Mouse (Mus musculus) embryonic facial prominence, embryonic 13.5 days (tissue): ENCODE measurements around the gene Spef1. TPM values are rescaled to one million over a fixed set of nuclear protein-coding genes. Genes with fewer than 3 reads are reported as not detected.

Source experiments
- ATAC-seq: fragments of 200-750 bp; cut with Nextera tagmentation; 2 replicates; pipeline ENCODE4 v1.8.0; 2017; ENCODE audit warnings: low read depth; ENCODE audit not compliant: insufficient number of reproducible peaks, insufficient read depth, low FRiP score, low TSS enrichment
- H3K27ac ChIP-seq: fragments of 300-500 bp; sonication (generic); 2 replicates; pipeline ENCODE4 v1.5.1; 2015; ENCODE audit warnings: moderate library complexity, mild to moderate bottlenecking, inconsistent platforms
- H3K27me3 ChIP-seq: fragments of 300-500 bp; sonication (generic); 2 replicates; pipeline ENCODE4 v1.6.1; 2015; ENCODE audit warnings: mild to moderate bottlenecking, inconsistent platforms
- H3K36me3 ChIP-seq: fragments of 300-500 bp; sonication (generic); 2 replicates; pipeline ENCODE4 v1.6.1; 2015; ENCODE audit warnings: mild to moderate bottlenecking, inconsistent platforms
- H3K4me1 ChIP-seq: fragments of 300-500 bp; sonication (generic); 2 replicates; pipeline ENCODE4 v1.6.1; 2015; ENCODE audit warnings: inconsistent platforms
- H3K4me2 ChIP-seq: fragments of 300-500 bp; sonication (generic); 2 replicates; pipeline ENCODE4 v1.6.1; 2015; ENCODE audit warnings: moderate library complexity, mild to moderate bottlenecking, inconsistent platforms
- H3K4me3 ChIP-seq: fragments of 300-500 bp; sonication (generic); 2 replicates; pipeline ENCODE4 v1.5.1; 2015; ENCODE audit warnings: mild to moderate bottlenecking, inconsistent platforms
- H3K9ac ChIP-seq: fragments of 300-500 bp; sonication (generic); 2 replicates; pipeline ENCODE4 v1.6.1; 2015; ENCODE audit warnings: mild to moderate bottlenecking, inconsistent platforms
- H3K9me3 ChIP-seq: fragments of 300-500 bp; sonication (generic); 2 replicates; pipeline ENCODE4 v1.6.1; 2016; ENCODE audit warnings: inconsistent platforms
- WGBS: fragments of 180-500 bp; shearing (Covaris S2); methylation state at CpG from one replicate; pipeline ENCODE4 v1.1.7; 2015; ENCODE audit warnings: mixed read lengths; 5-methylcytosine and 5-hydroxymethylcytosine counted together
- polyA plus RNA-seq: library from polyadenylated mRNA; unstranded; fragments of >200 nt; fragmentation: Nextera tagmentation; extraction: Ambion mirVana; gene quantifications from 2 replicates; pipeline ENCODE4 v1.2.1, GENCODE M21; 2015

The Spef1 gene
- polyA plus RNA-seq, 1 experiment from 2014 or later = 4.4 TPM

DNA sequence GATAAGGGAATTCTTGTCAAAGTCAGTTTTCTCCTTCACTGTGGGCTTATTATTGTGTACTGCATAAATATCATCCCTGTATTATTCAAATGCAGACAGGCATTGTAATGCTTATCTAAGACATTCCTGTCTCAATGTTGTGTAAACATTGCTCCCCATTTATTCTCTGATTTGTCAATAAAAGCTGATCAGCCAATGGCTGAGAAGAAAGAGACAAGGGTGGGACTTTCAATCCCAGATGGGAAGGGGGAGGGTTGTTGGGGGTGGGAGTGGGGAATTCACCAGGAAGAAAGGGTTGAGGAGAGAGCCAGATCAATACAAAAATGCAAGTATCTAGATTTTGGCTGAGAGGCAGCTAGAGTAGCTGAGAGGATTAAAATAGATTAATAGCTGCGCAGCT, 18.2 kb downstream of the Spef1 start:
- Histone ChIP-seq H3K36me3 (no peaks in the 10 kb centered on the region), H3K4me3 (no peak overlapping the region), H3K27me3 (peaks cover 38% of the 10 kb centered on the region), H3K9me3 (no peaks in the 10 kb centered on the region), H3K9ac (no peak overlapping the region), H3K4me1 (peaks cover 37% of the 10 kb centered on the region), H3K4me2 (no peak overlapping the region), H3K27ac (no peak overlapping the region)
- ATAC-seq = no peak
- 75% methylated on average over 1 of the region's 1 CpGs for WGBS

DNA sequence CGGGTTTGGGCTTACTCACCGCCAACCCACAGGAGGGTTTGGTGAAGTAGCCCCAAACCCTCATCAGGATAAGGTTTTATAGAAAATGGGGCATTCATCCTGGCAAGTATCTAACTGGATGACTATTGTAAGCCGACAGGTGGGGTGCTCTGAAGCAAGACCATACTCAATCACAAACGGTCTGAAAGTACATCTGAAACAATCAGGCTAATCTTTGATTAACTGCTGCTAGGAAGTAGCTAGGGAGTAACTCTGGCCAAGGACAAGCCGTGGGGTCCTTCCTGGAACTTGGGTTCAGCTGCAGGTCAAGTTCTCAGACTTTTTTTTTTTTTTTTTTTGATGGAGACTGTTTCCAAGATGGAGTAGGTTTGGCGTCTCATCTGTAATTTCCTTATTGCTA, 19.1 kb downstream of the Spef1 start:
- Histone ChIP-seq H3K27me3 (peaks cover 28% of the 10 kb centered on the region), H3K36me3 (no peaks in the 10 kb centered on the region), H3K4me1 (peaks cover 38% of the 10 kb centered on the region), H3K9ac (no peak overlapping the region), H3K27ac (no peak overlapping the region), H3K4me2 (no peak overlapping the region), H3K9me3 (no peaks in the 10 kb centered on the region), H3K4me3 (no peak overlapping the region)
- WGBS = 80% methylated on average over 6 of the region's 6 CpGs
- no peak for ATAC-seq

DNA sequence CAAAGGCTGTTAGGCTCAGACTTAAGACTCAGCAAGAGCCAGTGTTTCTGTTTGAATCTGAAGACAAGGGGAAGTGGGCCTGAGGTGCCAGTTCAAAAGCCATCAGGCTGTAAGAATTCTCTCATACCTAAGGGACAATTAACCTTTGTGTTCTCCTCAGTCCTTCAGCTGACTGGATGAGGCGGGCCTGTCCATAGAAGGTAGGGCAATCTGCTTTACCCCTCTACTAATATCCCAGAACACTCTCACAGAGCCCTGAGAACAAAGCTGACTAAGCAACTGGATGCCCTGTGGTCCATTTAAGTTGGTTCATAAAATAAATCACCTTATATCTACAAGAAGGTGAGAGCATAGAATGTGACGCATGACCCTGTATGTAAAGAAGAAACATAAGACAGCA, 20.9 kb downstream of the Spef1 start:
- H3K4me3 ChIP-seq = no peak overlapping the region
- no peak overlapping the region for H3K4me2 ChIP-seq
- no peaks in the 10 kb centered on the region for H3K36me3 ChIP-seq
- peaks cover 10% of the 10 kb centered on the region for H3K27me3 ChIP-seq
- WGBS = 76% methylated on average over 2 of the region's 2 CpGs
- H3K27ac ChIP-seq = no peak overlapping the region
- ATAC-seq = no peak
- H3K9me3 ChIP-seq = no peaks in the 10 kb centered on the region
- no peak overlapping the region for H3K9ac ChIP-seq
- H3K4me1 ChIP-seq = peaks cover 29% of the 10 kb centered on the region

DNA sequence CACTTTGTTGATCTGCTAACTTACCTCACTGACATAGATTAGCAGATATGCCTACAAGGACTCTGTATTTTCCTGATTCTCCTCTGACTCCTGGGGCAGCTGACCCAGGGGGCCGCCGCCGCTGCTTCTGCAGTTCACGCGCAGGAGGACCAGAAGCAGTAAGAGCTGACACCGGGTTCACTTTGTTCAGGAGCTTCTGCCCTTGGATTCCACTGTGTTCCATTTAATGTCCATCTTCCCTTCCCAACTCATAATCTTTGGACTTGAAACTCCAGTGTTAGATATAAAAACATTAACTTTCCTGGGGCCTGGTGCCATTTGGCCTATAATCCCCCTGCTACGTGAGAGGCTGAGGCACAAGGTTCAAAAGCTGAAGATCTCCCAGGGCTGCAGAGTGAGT, 23.2 kb downstream of the Spef1 start:
- Histone ChIP-seq H3K27me3 (no peaks in the 10 kb centered on the region), H3K27ac (peak overlapping the region; percentile 48), H3K4me3 (no peak overlapping the region), H3K4me1 (peaks cover 19% of the 10 kb centered on the region), H3K4me2 (no peak overlapping the region), H3K9ac (no peak overlapping the region), H3K9me3 (no peaks in the 10 kb centered on the region), H3K36me3 (no peaks in the 10 kb centered on the region)
- no peak for ATAC-seq
- 56% methylated on average over 7 of the region's 7 CpGs for WGBS

DNA sequence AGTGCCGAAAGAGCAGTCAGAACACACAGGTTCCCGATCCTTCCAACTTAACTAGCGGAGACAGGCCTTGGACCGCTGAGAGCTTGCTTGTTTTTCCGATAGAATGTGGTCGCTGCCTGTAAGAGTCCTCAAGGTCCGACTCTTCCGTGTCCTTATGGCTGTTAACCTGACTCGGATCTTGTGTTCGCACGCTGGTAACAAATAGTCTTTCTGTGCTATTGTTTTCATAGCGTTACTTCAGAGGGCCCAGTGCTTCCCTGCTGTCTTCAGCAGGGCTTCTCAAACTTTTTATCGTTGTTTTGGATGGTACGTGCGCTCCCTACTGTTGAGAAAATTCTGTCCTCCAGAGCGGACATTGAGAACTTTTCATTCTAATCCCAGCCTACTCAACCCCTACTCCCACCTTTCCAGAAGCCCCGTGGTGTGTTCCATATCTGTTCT, 26.4 kb downstream of the Spef1 start:
- H3K27me3 ChIP-seq = no peaks in the 10 kb centered on the region
- H3K9me3 ChIP-seq = no peaks in the 10 kb centered on the region
- peak overlapping the region; percentile 93 for H3K27ac ChIP-seq
- ATAC-seq = no peak
- H3K36me3 ChIP-seq = no peaks in the 10 kb centered on the region
- peaks cover 36% of the 10 kb centered on the region for H3K4me1 ChIP-seq
- peak overlapping the region; percentile 76 for H3K4me3 ChIP-seq
- under 1% methylated on average over 17 of the region's 17 CpGs for WGBS
- H3K9ac ChIP-seq = peak overlapping the region; percentile 74
- peak overlapping the region; percentile 88 for H3K4me2 ChIP-seq

DNA sequence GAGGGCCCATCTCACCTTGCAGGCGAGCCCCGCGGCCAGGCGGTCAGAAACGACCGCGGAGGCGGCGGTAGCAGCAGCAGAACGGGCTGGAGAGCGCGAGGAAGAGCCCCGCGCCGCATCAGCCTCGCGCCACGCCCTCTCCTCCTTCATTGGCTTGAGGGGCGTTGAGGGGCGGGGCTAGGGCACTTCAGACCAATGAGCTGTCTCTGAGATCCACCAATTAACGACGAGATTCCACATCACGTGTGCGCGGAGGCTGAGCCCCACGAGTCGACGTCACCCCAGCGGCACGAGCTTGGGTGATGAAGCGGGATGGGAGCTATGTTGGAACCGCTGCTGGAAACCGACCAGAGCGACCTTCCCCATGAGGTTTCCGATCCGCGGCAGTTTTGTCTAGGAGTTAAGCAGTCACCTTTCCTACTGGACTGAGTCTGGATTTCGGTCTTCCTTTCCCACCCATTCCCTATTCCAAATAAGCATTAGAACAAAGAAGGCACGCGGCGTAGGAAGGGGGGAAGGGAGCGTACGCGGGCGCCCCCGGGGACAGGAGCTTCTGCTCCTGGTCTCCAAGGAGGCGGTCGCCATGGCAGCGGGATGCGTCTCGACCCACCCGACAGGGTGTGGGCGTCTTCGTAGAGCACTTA, 27.0 kb downstream of the Spef1 start, which contains the start of gene 1700037H04Rik:
TSS of gene 1700037H04Rik (minus strand) at position 144 of the 644 bp plus-strand sequence.
- Histone ChIP-seq H3K4me1 (peaks cover 36% of the 10 kb centered on the region), H3K4me3 (peak within 1 kb of the TSS; percentile 76), H3K9ac (peak within 1 kb of the TSS; percentile 87), H3K36me3 (0 out of 2 replicates have a peak, but pooled peaks cover 5% of the 10 kb centered on the region), H3K4me2 (peak within 1 kb of the TSS; percentile 88), H3K27me3 (no peaks in the 10 kb centered on the region), H3K27ac (peak within 1 kb of the TSS; percentile 93), H3K9me3 (no peaks in the 10 kb centered on the region)
- peak; percentile 96 for ATAC-seq
- under 1% methylated on average over 54 of the region's 54 CpGs for WGBS

DNA sequence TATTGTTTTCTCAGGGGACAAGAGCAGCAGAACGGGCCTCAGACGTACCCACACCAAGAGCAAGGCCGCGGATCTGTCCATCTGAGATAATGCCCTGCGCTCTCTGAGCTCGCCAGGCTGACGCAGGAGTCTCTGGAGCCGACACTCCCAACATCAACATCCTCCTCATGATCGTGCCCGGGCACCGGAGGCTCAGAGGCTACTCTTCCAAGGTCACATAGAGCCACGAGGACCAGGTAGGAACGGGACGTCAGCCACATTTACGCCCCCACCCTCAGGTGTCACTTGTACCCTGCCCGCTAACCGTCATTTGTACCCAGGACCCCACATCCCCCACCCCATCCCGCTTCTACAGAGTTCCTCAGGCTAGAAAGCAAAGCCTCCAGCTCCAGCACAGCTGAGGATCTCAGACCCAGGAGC, 27.6 kb downstream of the Spef1 start:
- ATAC-seq = peak; percentile 38
- H3K4me1 ChIP-seq = peaks cover 36% of the 10 kb centered on the region
- H3K9ac ChIP-seq = peak overlapping the region; percentile 87
- H3K4me2 ChIP-seq = peak overlapping the region; percentile 88
- H3K27ac ChIP-seq = peak overlapping the region; percentile 93; the same call in 1 of the 2 replicates
- no peaks in the 10 kb centered on the region for H3K27me3 ChIP-seq
- WGBS = under 1% methylated on average over 18 of the region's 18 CpGs
- H3K9me3 ChIP-seq = no peaks in the 10 kb centered on the region
- peak overlapping the region; percentile 76 for H3K4me3 ChIP-seq
- H3K36me3 ChIP-seq = 0 out of 2 replicates have a peak, but pooled peaks cover 10% of the 10 kb centered on the region

DNA sequence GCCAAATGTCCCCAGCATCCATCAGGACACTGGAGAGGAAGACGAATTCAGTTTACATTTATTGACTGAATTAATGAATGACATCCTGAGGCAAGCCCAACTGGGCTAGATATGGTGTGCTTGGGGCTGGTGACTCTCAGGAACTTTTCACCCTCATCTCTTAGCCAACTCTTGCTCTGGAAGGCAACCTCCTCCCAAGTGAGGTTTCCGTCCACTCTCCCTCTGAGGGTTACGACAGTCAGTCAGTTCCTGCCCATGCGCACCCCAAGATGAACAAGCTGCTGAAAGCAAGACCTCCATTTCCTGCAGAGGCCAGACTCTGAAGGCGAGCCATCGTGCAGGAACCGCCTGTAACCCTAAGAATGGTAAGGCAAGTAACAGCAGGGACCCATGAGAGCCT, 30.1 kb downstream of the Spef1 start:
- 94% methylated on average over 7 of the region's 7 CpGs for WGBS
- no peak for ATAC-seq
- peaks cover 28% of the 10 kb centered on the region for H3K4me1 ChIP-seq
- H3K27ac ChIP-seq = no peak overlapping the region
- no peak overlapping the region for H3K4me2 ChIP-seq
- H3K36me3 ChIP-seq = peaks cover 24% of the 10 kb centered on the region
- H3K27me3 ChIP-seq = no peaks in the 10 kb centered on the region
- H3K9ac ChIP-seq = no peak overlapping the region
- no peaks in the 10 kb centered on the region for H3K9me3 ChIP-seq
- H3K4me3 ChIP-seq = no peak overlapping the region

DNA sequence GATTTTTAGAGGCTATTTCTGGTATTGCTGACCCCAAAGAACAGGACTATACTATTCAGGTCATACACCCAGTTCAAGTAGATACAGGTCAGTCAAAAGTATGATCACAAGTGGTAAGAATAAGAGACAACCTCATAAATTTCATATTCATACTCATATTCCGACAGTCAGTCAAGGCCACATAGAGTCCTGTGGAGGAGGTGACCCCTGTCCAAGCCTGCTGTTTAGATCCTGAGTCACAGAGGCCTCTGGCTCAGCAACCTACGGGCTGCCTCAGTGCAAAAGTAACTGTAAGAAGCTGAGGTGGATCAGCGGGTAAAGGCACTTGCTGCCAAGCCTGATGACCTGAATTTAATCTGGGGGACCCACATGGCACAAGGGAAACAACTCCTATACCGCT, 33.0 kb downstream of the Spef1 start:
- 84% methylated on average over 4 of the region's 4 CpGs for WGBS
- Histone ChIP-seq H3K9me3 (no peaks in the 10 kb centered on the region), H3K27ac (no peak overlapping the region), H3K4me2 (no peak overlapping the region), H3K36me3 (peaks cover 41% of the 10 kb centered on the region), H3K27me3 (no peaks in the 10 kb centered on the region), H3K4me1 (peaks cover 19% of the 10 kb centered on the region), H3K9ac (no peak overlapping the region), H3K4me3 (no peak overlapping the region)
- ATAC-seq = no peak

DNA sequence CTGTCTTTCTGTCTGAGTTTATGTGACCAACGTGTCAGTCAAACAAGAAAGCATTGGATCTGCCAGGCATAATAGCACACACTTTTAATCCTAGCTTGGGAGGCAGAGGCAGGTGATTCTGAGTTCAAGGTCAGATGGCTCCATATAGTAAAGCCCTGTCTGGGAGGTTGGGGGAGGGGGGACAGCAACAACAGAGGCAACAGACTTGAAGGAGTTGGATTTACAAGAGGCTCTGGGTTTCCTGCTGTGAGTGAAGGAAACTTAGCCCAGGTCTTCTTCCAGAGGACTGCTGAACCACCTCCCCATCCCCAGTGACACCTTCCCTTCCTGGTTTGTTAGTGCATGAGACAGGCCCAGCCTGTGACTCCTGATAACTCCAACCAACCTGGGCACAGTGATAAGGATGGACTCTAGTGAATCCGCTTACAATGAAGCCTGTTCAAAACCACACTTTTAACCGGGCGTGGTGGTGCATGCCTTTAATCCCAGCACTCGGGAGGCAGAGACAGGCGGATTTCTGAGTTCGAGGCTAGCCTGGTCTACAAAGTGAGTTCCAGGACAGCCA, 34.8 kb downstream of the Spef1 start:
- 89% methylated on average over 7 of the region's 7 CpGs for WGBS
- peaks cover under 1% of the 10 kb centered on the region; the same call in 1 of the 2 replicates for H3K4me1 ChIP-seq
- H3K4me3 ChIP-seq = no peak overlapping the region
- H3K9ac ChIP-seq = no peak overlapping the region
- no peak overlapping the region for H3K4me2 ChIP-seq
- no peak overlapping the region for H3K27ac ChIP-seq
- no peaks in the 10 kb centered on the region for H3K27me3 ChIP-seq
- H3K9me3 ChIP-seq = no peaks in the 10 kb centered on the region
- ATAC-seq = no peak
- H3K36me3 ChIP-seq = peaks cover 59% of the 10 kb centered on the region

DNA sequence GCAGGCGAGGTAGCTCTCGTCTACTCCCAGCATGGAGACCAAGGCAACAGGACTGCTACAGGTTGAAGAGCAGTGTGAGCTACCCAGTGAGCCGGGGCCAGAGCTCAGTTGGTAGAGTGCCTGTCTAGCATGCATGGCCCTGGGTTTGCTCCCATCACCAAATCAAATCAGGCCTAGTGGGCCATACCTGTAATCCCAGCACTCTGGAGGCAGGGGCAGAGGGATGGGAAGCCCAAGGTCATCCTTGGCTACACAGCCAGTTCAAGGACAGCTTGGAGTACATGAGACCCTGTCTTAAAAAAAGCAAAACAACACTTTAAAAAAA, 37.9 kb downstream of the Spef1 start:
- WGBS = 92% methylated on average over 3 of the region's 3 CpGs
- no peak overlapping the region for H3K4me3 ChIP-seq
- H3K27ac ChIP-seq = no peak overlapping the region
- no peak overlapping the region for H3K4me2 ChIP-seq
- no peak overlapping the region for H3K9ac ChIP-seq
- peaks cover 78% of the 10 kb centered on the region for H3K36me3 ChIP-seq
- no peaks in the 10 kb centered on the region for H3K27me3 ChIP-seq
- no peaks in the 10 kb centered on the region for H3K4me1 ChIP-seq
- ATAC-seq = no peak
- H3K9me3 ChIP-seq = no peaks in the 10 kb centered on the region
